Mouse (Mus musculus) activated CD4-positive, CD25-positive, alpha-beta regulatory T cell, adult 9 weeks (primary cell): Measurements from ENCODE around the gene Eif5a2. TPM values are rescaled to one million over a fixed set of nuclear protein-coding genes. Genes with fewer than 3 reads are reported as not detected.

ENCODE experiments used
- polyA plus RNA-seq: library from polyadenylated mRNA; unstranded; fragments of 100-300 nt; shearing (Covaris generic); gene quantifications from one replicate; pipeline ENCODE4 v1.2.1, GENCODE M21; 2017

Gene Eif5a2
- 5.3 TPM for polyA plus RNA-seq

DNA sequence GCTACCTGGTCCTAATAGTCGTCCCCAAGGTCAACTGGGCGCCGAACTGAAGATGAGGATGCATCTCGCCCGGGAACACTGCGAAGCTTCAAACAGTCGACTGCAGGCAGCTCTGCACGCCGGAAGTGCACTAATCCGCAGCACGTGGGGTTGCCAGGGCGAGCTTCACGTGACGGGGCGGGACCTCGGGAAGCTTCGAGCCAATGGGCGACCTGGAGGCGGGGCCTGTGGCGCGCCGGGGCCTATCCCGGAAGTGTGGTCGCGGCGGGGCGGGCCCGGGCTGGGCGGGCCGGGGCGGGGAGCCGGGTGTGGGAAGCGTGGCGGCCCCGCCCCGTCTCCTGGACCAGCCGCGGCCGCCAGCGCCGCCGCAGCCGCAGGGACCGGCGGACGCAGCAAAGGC, at the start of gene Eif5a2:
TSS of gene Eif5a2 (plus strand) at position 283 of the 400 bp plus-strand sequence.

DNA sequence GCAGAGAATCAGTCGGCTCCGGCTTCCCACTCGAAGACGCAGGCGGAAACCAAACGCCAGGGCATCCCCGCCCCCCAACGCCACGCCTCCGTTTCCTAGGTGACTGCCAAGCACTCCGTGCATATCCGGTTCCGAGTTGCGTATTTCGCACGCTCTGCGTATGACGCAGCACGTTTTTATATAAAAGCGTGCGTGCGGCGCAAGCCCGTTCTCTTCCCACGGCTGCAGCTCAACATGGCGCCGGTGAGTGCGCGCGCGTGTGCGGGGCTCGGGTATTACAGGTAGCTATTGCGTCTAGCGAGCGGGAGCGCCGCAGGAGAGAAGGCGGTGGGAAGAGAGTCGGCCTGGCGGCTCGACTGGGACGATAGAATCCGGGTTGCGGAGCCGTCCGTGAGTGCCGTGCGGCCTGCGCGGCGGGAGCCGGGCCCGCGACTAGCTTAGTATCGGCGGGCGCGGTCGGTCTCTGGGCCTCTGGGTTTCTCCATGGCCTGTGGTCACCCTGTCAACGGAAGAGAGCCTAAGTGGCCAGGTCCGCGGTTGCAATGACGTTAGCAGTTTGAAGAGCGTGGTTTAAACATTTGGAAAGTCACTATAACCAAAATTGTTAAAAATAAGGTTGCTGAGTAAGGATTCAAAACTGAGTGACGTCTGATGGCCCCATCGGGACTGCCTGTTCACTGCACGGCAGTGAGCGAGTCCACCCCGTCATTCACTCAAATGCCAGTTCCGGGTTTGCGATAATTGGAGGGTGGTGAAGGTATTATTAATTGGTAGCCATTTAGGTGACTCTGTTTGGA, 24.4 kb downstream of the Eif5a2 start, which contains the start of gene Rpl22l1:
TSS of gene Rpl22l1 (plus strand) at position 136 of the 797 bp plus-strand sequence.

Other genes starting within 250 kb of the Eif5a2 start
- 0.22 TPM for gene Slc2a2, start 83.4 kb upstream of the Eif5a2 start, polyA plus RNA-seq
- 364 TPM for gene Rpl22l1, start 24.2 kb downstream of the Eif5a2 start, polyA plus RNA-seq
- not detected for gene Gm1527, start 111.3 kb downstream of the Eif5a2 start, polyA plus RNA-seq